In the genomic region with DNA sequence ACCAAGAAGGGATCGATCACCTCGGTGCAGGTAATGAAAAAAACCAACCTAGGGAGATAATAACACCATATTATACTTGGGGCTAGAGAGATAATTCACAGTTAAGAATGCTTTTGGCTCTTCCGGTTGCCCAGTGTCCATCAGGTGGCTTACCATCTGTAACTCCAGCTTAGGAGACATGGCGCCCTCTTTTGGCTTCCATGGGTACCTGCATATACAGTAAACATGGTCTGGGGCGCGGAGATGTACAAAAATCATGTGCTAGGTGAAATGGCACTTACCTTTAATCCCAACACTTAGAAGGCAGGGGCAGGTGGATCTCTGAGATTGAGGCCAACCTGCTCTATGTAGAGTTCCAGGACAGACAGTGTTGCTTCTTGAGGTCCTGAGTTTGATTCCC, we compare ENCODE assay signal across 1 mouse cellular context.
TF ChIP-seq lines count a peak whose summit lies in the region.

No protein-coding gene starts in this region.

TF ChIP-seq in CH12.LX, 34 proteins besides CTCF, POLR2A, EP300 and RAD21:
- TF ChIP-seq RCOR1 (conservative IDR thresholded peaks at IDR 0.05; ENCODE audit: low read depth, low read length): no peak
- no peak for TF ChIP-seq SMC3 (IDR thresholded peaks at IDR 0.05; ENCODE audit: low read depth, low read length)
- no peak for TF ChIP-seq BHLHE40 (IDR thresholded peaks at IDR 0.05; ENCODE audit: low read depth, low read length)
- TF ChIP-seq JUND (conservative IDR thresholded peaks at IDR 0.05; ENCODE audit: low read depth, low read length): no peak
- no peak for TF ChIP-seq SIN3A (IDR thresholded peaks at IDR 0.05; ENCODE audit: low read length)
- no peak for TF ChIP-seq MAX (IDR thresholded peaks at IDR 0.05; ENCODE audit: low read length)
- TF ChIP-seq ZKSCAN1 (IDR thresholded peaks at IDR 0.05; ENCODE audit: borderline replicate concordance, low read depth, low read length): no peak
- TF ChIP-seq ETS1 (conservative IDR thresholded peaks at IDR 0.05; ENCODE audit: low read depth, low read length): no peak
- no peak for TF ChIP-seq ELF1 (IDR thresholded peaks at IDR 0.05; ENCODE audit: low read depth, low read length)
- no peak for TF ChIP-seq MAFK (IDR thresholded peaks at IDR 0.05; ENCODE audit: insufficient replicate concordance, low read length)
- no peak for TF ChIP-seq USF2 (conservative IDR thresholded peaks at IDR 0.05; ENCODE audit: low read depth, low read length)
- TF ChIP-seq GABPA (IDR thresholded peaks at IDR 0.05; ENCODE audit: insufficient replicate concordance, low read depth, low read length): no peak
- TF ChIP-seq E2F4 (IDR thresholded peaks at IDR 0.05; ENCODE audit: insufficient replicate concordance, low read depth, low read length): no peak
- TF ChIP-seq MAZ (IDR thresholded peaks at IDR 0.05; ENCODE audit: low read depth, low read length): no peak
- TF ChIP-seq ZC3H11A (IDR thresholded peaks at IDR 0.05; ENCODE audit: low read depth, low read length): no peak
- no peak for TF ChIP-seq MEF2A (IDR thresholded peaks at IDR 0.05; ENCODE audit: borderline replicate concordance, low read depth, low read length)
